Mouse (Mus musculus) gastrocnemius, postnatal 25 days (tissue): ENCODE results near the gene Large2. TPM values are rescaled to one million over a fixed set of nuclear protein-coding genes. Genes with fewer than 3 reads are reported as not detected.

Source experiments
- DNase-seq: peaks from one replicate; pipeline ENCODE4 v3.0.0; 2022
- total RNA-seq, 2 experiments: library from RNA; stranded (reverse); gene quantifications; 1 replicate in 1 of 2; 2 replicates in 1 of 2; pipeline ENCODE4 v1.2.3; 2021

The Large2 gene
- total RNA-seq, 2 experiments from 2014 or later, result 0.54 to 0.88 TPM

GRCm38 (mm10) chr2:92371971-92372690 is 2.5 kb downstream of the Large2 start:
- no peak for DNase-seq

GRCm38 (mm10) chr2:92370821-92371805 is 3.6 kb downstream of the Large2 start:
- DNase-seq, result no peak

- DNase-seq, result no peak
Measured at GRCm38 (mm10) chr2:92370375-92370774, 4.3 kb downstream of the Large2 start.

- no peak for DNase-seq
Measured at GRCm38 (mm10) chr2:92367383-92368029, 7.2 kb downstream of the Large2 start.

- no peak for DNase-seq
Measured at GRCm38 (mm10) chr2:92365568-92365967, 9.1 kb downstream of the Large2 start.

- DNase-seq, result no peak
Measured at GRCm38 (mm10) chr2:92364086-92364485, 10.6 kb downstream of the Large2 start.

- no peak for DNase-seq
Measured at GRCm38 (mm10) chr2:92362571-92363228, 12.0 kb downstream of the Large2 start.

- no peak for DNase-seq
Measured at GRCm38 (mm10) chr2:92361795-92362194, 12.9 kb downstream of the Large2 start.

GRCm38 (mm10) chr2:92360893-92361292 is 13.8 kb downstream of the Large2 start:
- DNase-seq, result no peak

GRCm38 (mm10) chr2:92360186-92360823 is 14.4 kb downstream of the Large2 start:
- no peak for DNase-seq

GRCm38 (mm10) chr2:92359301-92359700 is 15.4 kb downstream of the Large2 start:
- no peak for DNase-seq

GRCm38 (mm10) chr2:92354224-92354623 is 20.4 kb downstream of the Large2 start:
- DNase-seq, result no peak

- DNase-seq, result no peak
Measured at GRCm38 (mm10) chr2:92353402-92353801, 21.3 kb downstream of the Large2 start.

- no peak for DNase-seq
Measured at GRCm38 (mm10) chr2:92350686-92351085, 24.0 kb downstream of the Large2 start.

- no peak for DNase-seq
Measured at GRCm38 (mm10) chr2:92349589-92350425, 24.9 kb downstream of the Large2 start.

GRCm38 (mm10) chr2:92347191-92347590 is 27.5 kb downstream of the Large2 start:
- DNase-seq, result no peak

GRCm38 (mm10) chr2:92342418-92342817 is 32.3 kb downstream of the Large2 start:
- DNase-seq, result no peak

- DNase-seq, result no peak
Measured at GRCm38 (mm10) chr2:92331871-92332270, 42.8 kb downstream of the Large2 start.

GRCm38 (mm10) chr2:92331410-92331809 is 43.3 kb downstream of the Large2 start:
- DNase-seq, result no peak

GRCm38 (mm10) chr2:92330840-92331239 is 43.8 kb downstream of the Large2 start:
- no peak for DNase-seq

- no peak for DNase-seq
Measured at GRCm38 (mm10) chr2:92328206-92328605, 46.5 kb downstream of the Large2 start.
